Mouse (Mus musculus): ENCODE data around the gene Intu.

GRCm38 (mm10) chr3:40505451-40506014 is 25.6 kb upstream of the Intu start:
- no peak for TF ChIP-seq CTCF (IDR thresholded peaks at IDR 0.05; ENCODE audit: low read depth)
- TF ChIP-seq EP300 (IDR thresholded peaks at IDR 0.05; ENCODE audit: low read depth): no peak
